Mouse (Mus musculus) colon, adult 2 months (tissue): ENCODE results near the gene Gm13278. TPM values are rescaled to one million over a fixed set of nuclear protein-coding genes. Genes with fewer than 3 reads are reported as not detected.

Experiments
- polyA plus RNA-seq: library from polyadenylated mRNA; depleted of rRNA; stranded (reverse); fragments of >200 nt; gene quantifications from 2 replicates; pipeline ENCODE4 v1.2.3, GENCODE M21; 2012; rRNA removed

Gm13278 gene
- polyA plus RNA-seq, 1 experiment: not detected

Other genes with a start within 250 kb of the Gm13278 start
- not detected in 2 replicates for gene Ifna15, start 233.3 kb upstream of the Gm13278 start, polyA plus RNA-seq
- gene Ifna14, start 219.8 kb upstream of the Gm13278 start, polyA plus RNA-seq: not detected in 2 replicates
- gene Ifna9, start 199.2 kb upstream of the Gm13278 start, polyA plus RNA-seq: not detected in 2 replicates
- gene Ifna12, start 188.2 kb upstream of the Gm13278 start, polyA plus RNA-seq: not detected in 2 replicates
- gene C87499, start 157.1 kb upstream of the Gm13278 start, polyA plus RNA-seq: not detected in 2 replicates
- gene Ifna13, start 147.1 kb upstream of the Gm13278 start, polyA plus RNA-seq: not detected in 2 replicates
- gene Ifna16, start 114.6 kb upstream of the Gm13278 start, polyA plus RNA-seq: not detected in 2 replicates
- not detected in 2 replicates for gene Ifna2, start 107.6 kb upstream of the Gm13278 start, polyA plus RNA-seq
- not detected in 2 replicates for gene Ifnab, start 100.2 kb upstream of the Gm13278 start, polyA plus RNA-seq
- 0.15 and 0.44 TPM in 2 replicates for gene Gm26566, start 69.7 kb upstream of the Gm13278 start, polyA plus RNA-seq
- 17.9 and 18.2 TPM in 2 replicates for gene Klhl9, start 69.1 kb upstream of the Gm13278 start, polyA plus RNA-seq
- gene Gm13271, start 36.7 kb upstream of the Gm13278 start, polyA plus RNA-seq: not detected in 2 replicates
- gene Gm13283, start 31.4 kb upstream of the Gm13278 start, polyA plus RNA-seq: not detected in 2 replicates
- not detected in 2 replicates for gene Gm13290, start 17.7 kb upstream of the Gm13278 start, polyA plus RNA-seq
- gene Gm13289, start 14.6 kb upstream of the Gm13278 start, polyA plus RNA-seq: not detected in 2 replicates
- not detected in 2 replicates for gene Gm13272, start 11.7 kb upstream of the Gm13278 start, polyA plus RNA-seq
- gene Ifnz, start 9.4 kb upstream of the Gm13278 start, polyA plus RNA-seq: not detected in 2 replicates
- not detected in 2 replicates for gene Gm13276, start 5.8 kb upstream of the Gm13278 start, polyA plus RNA-seq
- not detected in 2 replicates for gene Gm13277, start 2.9 kb upstream of the Gm13278 start, polyA plus RNA-seq
- gene Gm13275, start 2.9 kb downstream of the Gm13278 start, polyA plus RNA-seq: not detected in 2 replicates
- gene Gm13279, start 5.8 kb downstream of the Gm13278 start, polyA plus RNA-seq: not detected in 2 replicates
- gene Gm13285, start 8.1 kb downstream of the Gm13278 start, polyA plus RNA-seq: not detected in 2 replicates
- not detected in 2 replicates for gene Gm13287, start 11.7 kb downstream of the Gm13278 start, polyA plus RNA-seq
- not detected in 2 replicates for gene Gm13288, start 14.0 kb downstream of the Gm13278 start, polyA plus RNA-seq
- not detected in 2 replicates for gene Ifna7, start 24.7 kb downstream of the Gm13278 start, polyA plus RNA-seq
- not detected in 2 replicates for gene Ifna11, start 28.4 kb downstream of the Gm13278 start, polyA plus RNA-seq
- not detected in 2 replicates for gene Ifna6, start 35.9 kb downstream of the Gm13278 start, polyA plus RNA-seq
- not detected in 2 replicates for gene Ifna5, start 44.0 kb downstream of the Gm13278 start, polyA plus RNA-seq
- not detected in 2 replicates for gene Ifna4, start 50.3 kb downstream of the Gm13278 start, polyA plus RNA-seq
- not detected in 2 replicates for gene Ifna1, start 58.5 kb downstream of the Gm13278 start, polyA plus RNA-seq
- gene Ifne, start 88.7 kb downstream of the Gm13278 start, polyA plus RNA-seq: not detected in 2 replicates